Mouse (Mus musculus) brain, embryonic 14.5 days (tissue): ENCODE data around the gene Rasa3.

Experiments
- CTCF ChIP-seq: fragments of 200-500 bp; IDR thresholded peaks from 2 replicates; pipeline ENCODE4 v1.5.1; 2012; ENCODE audit warnings: inconsistent platforms, mild to moderate bottlenecking, moderate library complexity, borderline replicate concordance; ENCODE audit not compliant: insufficient read depth, insufficient read length; ENCODE audit errors: extremely low read depth
- POLR2A ChIP-seq: fragments of 200-500 bp; IDR thresholded peaks from 2 replicates; pipeline ENCODE4 v1.6.1; 2012; ENCODE audit warnings: mild to moderate bottlenecking, inconsistent platforms, borderline replicate concordance; ENCODE audit not compliant: poor library complexity, insufficient read depth, insufficient read length, severe bottlenecking; ENCODE audit errors: extremely low read depth

DNA sequence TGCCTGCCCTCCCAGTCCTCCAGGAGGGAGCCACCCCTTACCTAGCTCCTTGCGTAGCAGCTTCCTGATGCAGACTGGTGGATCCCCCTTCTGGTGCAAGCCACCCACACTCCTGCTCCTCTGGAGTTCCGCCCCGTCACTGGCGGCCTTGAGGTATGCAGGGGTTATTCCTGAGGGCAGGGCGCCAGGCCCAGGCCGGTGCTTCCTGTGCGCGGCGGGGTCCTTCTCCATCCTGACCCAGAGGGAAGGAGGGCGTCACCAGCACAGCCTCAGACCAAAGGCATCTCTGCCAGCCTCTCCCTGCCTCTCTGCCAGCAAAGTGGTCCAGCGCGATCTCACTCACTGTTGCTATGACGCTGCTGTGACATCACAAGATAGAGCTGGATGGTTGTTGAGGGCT lies 115.3 kb downstream of the Rasa3 start, which contains the start of gene 1700029H14Rik:
- TF ChIP-seq POLR2A (no peak), CTCF (no peak)
